Mouse (Mus musculus) G1E (cell line): ENCODE measurements around the gene Cabp4.

Source experiments
- CTCF ChIP-seq: IDR thresholded peaks from 2 replicates; pipeline ENCODE4 v1.5.1; 2012; ENCODE audit warnings: low read depth, low read length, inconsistent platforms, mixed read lengths
- GATA1 ChIP-seq: IDR thresholded peaks from 2 replicates; pipeline ENCODE4 v1.6.1; 2012; ENCODE audit warnings: borderline replicate concordance, low read length, inconsistent platforms, mixed read lengths
- GATA2 ChIP-seq: IDR thresholded peaks from 2 replicates; pipeline ENCODE4 v1.6.1; 2012; ENCODE audit warnings: low read depth, low read length, inconsistent platforms, borderline replicate concordance
- TAL1 ChIP-seq: conservative IDR thresholded peaks from 2 replicates; pipeline ENCODE4 v1.6.1; 2012; ENCODE audit warnings: low read depth, low read length, inconsistent platforms, mixed read lengths

GRCm38 (mm10) chr19:4189051-4189620 lies 45.3 kb upstream of the Cabp4 start:
- TF ChIP-seq CTCF (no peak), TAL1 (no peak), GATA1 (no peak), GATA2 (no peak)
